Comparison of ENCODE assay signal across 27 mouse cellular contexts in genomic region chr2:119330795-119331194, GRCm38 (mm10). TPM values are rescaled to one million over a fixed set of nuclear protein-coding genes. Genes with fewer than 3 reads are reported as not detected.
A peak's percentile ranks its signal among the peaks of the same experiment; 100 is the strongest.
DNase-seq lines count a peak whose midpoint lies in the region; ATAC-seq and TF ChIP-seq lines count a peak whose summit lies in the region.
"Had no signal": no experiment of that assay in that cellular context is flagged by ENCODE, and none has a peak within 500 bp of the region (broad histone marks: within the 10 kb centered on the region; RNA-seq: fewer than 3 reads in every experiment).

No protein-coding gene starts in this region.

- WGBS in heart, adult 2 months: 73% methylated on average over 8 of the region's 8 CpGs
- 91% methylated on average over 8 of the region's 8 CpGs for WGBS in kidney, embryonic 15.5 days
- 79% methylated on average over 8 of the region's 8 CpGs for WGBS in lung, adult 2 months

- peaks cover 8% of the 10 kb centered on the region for H3K36me3 ChIP-seq in heart, adult 2 months (ENCODE audit: control insufficient read depth, insufficient read depth, low read length)
- no peaks in the 10 kb centered on the region for H3K36me3 ChIP-seq in kidney, embryonic 15.5 days
- H3K36me3 ChIP-seq: embryonic facial prominence, embryonic 12.5 days; intestine, embryonic 15.5 days; limb, embryonic 13.5 days; midbrain, embryonic 12.5 days; neural tube, embryonic 13.5 days had no signal

- peak overlapping the region; percentile 36; the same call in 1 of the 2 replicates for H3K4me3 ChIP-seq in heart, adult 2 months
- no peak overlapping the region for H3K4me3 ChIP-seq in kidney, embryonic 15.5 days (replicated peaks)
- peak overlapping the region; percentile 45 for H3K4me3 ChIP-seq in lung, adult 2 months (replicated peaks; ENCODE audit: extremely low read depth, low read depth, low read length)
- peak overlapping the region; percentile 65 for H3K4me3 ChIP-seq in brown adipose tissue, adult 24 weeks (ENCODE audit: insufficient read depth, low read depth, low read length)
- H3K4me3 ChIP-seq: embryonic facial prominence, embryonic 12.5 days; intestine, embryonic 15.5 days; limb, embryonic 13.5 days; megakaryocyte, embryonic 14.5 days; midbrain, embryonic 12.5 days; myocyte; neural tube, embryonic 13.5 days had no signal

- no peak for ATAC-seq in kidney, embryonic 15.5 days (replicated peaks; ENCODE audit: low FRiP score)
- ATAC-seq: CD4-positive, CD25-positive, alpha-beta regulatory T cell, adult 4 months; forebrain, embryonic 16.5 days; hindbrain, postnatal 0 days; intestine, embryonic 15.5 days had no signal

- no peak for TF ChIP-seq EP300 in heart, adult 2 months (IDR thresholded peaks at IDR 0.05; ENCODE audit: insufficient read depth, low read depth, low read length)

- no peaks in the 10 kb centered on the region for H3K9me3 ChIP-seq in kidney, embryonic 15.5 days (replicated peaks)
- H3K9me3 ChIP-seq: embryonic facial prominence, embryonic 12.5 days; intestine, embryonic 15.5 days; limb, embryonic 13.5 days; megakaryocyte, embryonic 14.5 days; midbrain, embryonic 12.5 days; neural tube, embryonic 13.5 days had no signal

- peaks cover 4% of the 10 kb centered on the region for H3K4me1 ChIP-seq in heart, adult 2 months (ENCODE audit: control insufficient read depth, insufficient read depth, low read length)
- peaks cover 27% of the 10 kb centered on the region for H3K4me1 ChIP-seq in kidney, embryonic 15.5 days
- peaks cover 11% of the 10 kb centered on the region for H3K4me1 ChIP-seq in lung, adult 2 months (ENCODE audit: control insufficient read depth, insufficient read depth, low read length)
- 0 out of 2 replicates have a peak, but pooled peaks cover 6% of the 10 kb centered on the region for H3K4me1 ChIP-seq in brown adipose tissue, adult 24 weeks (ENCODE audit: control insufficient read depth, insufficient read depth, insufficient read length, low read length)

- peak in 1 of 2 experiments; percentile 17 for DNase-seq in heart, adult 2 months
- DNase-seq in heart, postnatal 4 days: no peak
- no peak for DNase-seq in kidney, postnatal 10 days
- DNase-seq in lung, adult 2 months: no peak
- no peak for DNase-seq in lung, postnatal 36 days
- DNase-seq: adrenal gland, postnatal 14 days; cerebellum, adult 11-12 months; cerebellum, adult 9-11 months; embryo, embryonic 11 days; kidney, adult 2 months; kidney, postnatal 4 days; thymus, adult 2 months; thymus, postnatal 36 days had no signal

- TF ChIP-seq CTCF in heart, adult 2 months (IDR thresholded peaks at IDR 0.05): no peak
- no peak for TF ChIP-seq CTCF in lung, adult 2 months (IDR thresholded peaks at IDR 0.05; ENCODE audit: insufficient read depth, low read length)

- 0 out of 2 replicates have a peak overlapping the region, but pooled peaks have one; percentile 8 for H3K4me2 ChIP-seq in kidney, embryonic 15.5 days
- H3K4me2 ChIP-seq: embryonic facial prominence, embryonic 12.5 days; intestine, embryonic 15.5 days; limb, embryonic 13.5 days; midbrain, embryonic 12.5 days; neural tube, embryonic 13.5 days had no signal

- intact Hi-C loops in heart, adult 2 months (cut with DNase I): no loop called here

- no peak for TF ChIP-seq POLR2A in heart, adult 2 months (IDR thresholded peaks at IDR 0.05; ENCODE audit: insufficient read depth, low read depth, low read length)
- TF ChIP-seq POLR2A in lung, adult 2 months (IDR thresholded peaks at IDR 0.05; ENCODE audit: borderline replicate concordance, extremely low read depth, low read depth, low read length): no peak

- peaks cover 2% of the 10 kb centered on the region; the same call in 1 of the 2 replicates for H3K79me2 ChIP-seq in heart, adult 2 months (replicated peaks; ENCODE audit: control insufficient read depth, insufficient read depth, low read length)

- peak overlapping the region; percentile 24 for H3K9ac ChIP-seq in heart, adult 2 months (ENCODE audit: low read depth, low read length)
- H3K9ac ChIP-seq in kidney, embryonic 15.5 days: no peak overlapping the region
- H3K9ac ChIP-seq: embryonic facial prominence, embryonic 12.5 days; intestine, embryonic 15.5 days; limb, embryonic 13.5 days; liver, embryonic 14.5 days; midbrain, embryonic 12.5 days; neural tube, embryonic 13.5 days had no signal

- peaks cover 2% of the 10 kb centered on the region; the same call in 1 of the 2 replicates for H3K27me3 ChIP-seq in heart, adult 2 months (ENCODE audit: control insufficient read depth, insufficient read depth, low read length)
- peaks cover 62% of the 10 kb centered on the region for H3K27me3 ChIP-seq in kidney, embryonic 15.5 days

- H3K27ac ChIP-seq in heart, adult 2 months: peak overlapping the region; percentile 53
- no peak overlapping the region for H3K27ac ChIP-seq in kidney, embryonic 15.5 days
- peak overlapping the region; percentile 26; the same call in 1 of the 2 replicates for H3K27ac ChIP-seq in brown adipose tissue, adult 24 weeks (replicated peaks; ENCODE audit: low read depth, low read length)
- H3K27ac ChIP-seq: embryonic facial prominence, embryonic 12.5 days; hindbrain, postnatal 0 days; intestine, embryonic 15.5 days; limb, embryonic 13.5 days; liver, embryonic 14.5 days; midbrain, embryonic 12.5 days; neural tube, embryonic 13.5 days had no signal

RNA-seq across cellular contexts. Expression of gene Dll4, which starts 5.2 kb away (rescaled TPM):
- total RNA-seq in heart, adult 2 months (2021): 10 to 100 TPM; 13.7 to 15.8 TPM
- 22.0 and 35.8 TPM in 2 replicates for polyA plus RNA-seq in heart, adult 2 months (2012; rRNA removed)
- 10 to 100 TPM; 19.7 to 20.8 TPM for total RNA-seq in heart, postnatal 4 days (2021)
- polyA plus RNA-seq in kidney, embryonic 15.5 days (2015; fragmentation: Nextera tagmentation; extraction: Ambion mirVana): 9.9 and 10.5 TPM in 2 replicates
- 114 TPM in 2 replicates for polyA plus RNA-seq in lung, adult 2 months (2012; rRNA removed)
- 3.2 and 5.8 TPM in 2 replicates for polyA plus RNA-seq in brown adipose tissue, adult 24 weeks (2012; ENCODE audit: insufficient read depth, insufficient read length, missing spikeins)
- polyA plus RNA-seq: CD4-positive, CD25-positive, alpha-beta regulatory T cell, adult 4 months; myocyte had no signal

RNA-seq across cellular contexts. Expression of gene Chac1, which starts 20.2 kb away (rescaled TPM):
- total RNA-seq in heart, adult 2 months (2021): 10 to 100 TPM in 1 of 2 experiments, 1 to 10 TPM in 1; 5.6 to 13.7 TPM
- polyA plus RNA-seq in heart, adult 2 months (2012; rRNA removed): 6.2 and 8.1 TPM in 2 replicates
- under 1 TPM; 0.43 to 0.81 TPM for total RNA-seq in heart, postnatal 4 days (2021)
- 0.91 and 0.98 TPM in 2 replicates for polyA plus RNA-seq in kidney, embryonic 15.5 days (2015; fragmentation: Nextera tagmentation; extraction: Ambion mirVana)
- 9.2 and 10.7 TPM in 2 replicates for polyA plus RNA-seq in lung, adult 2 months (2012; rRNA removed)
- polyA plus RNA-seq in brown adipose tissue, adult 24 weeks (2012; ENCODE audit: insufficient read depth, insufficient read length, missing spikeins): 2.1 and 2.3 TPM in 2 replicates
- polyA plus RNA-seq: CD4-positive, CD25-positive, alpha-beta regulatory T cell, adult 4 months had no signal

RNA-seq across cellular contexts. Expression of gene Vps18, which starts 42.3 kb away (rescaled TPM):
- 10 to 100 TPM; 12.2 TPM for total RNA-seq in heart, adult 2 months (2021)
- 10.2 and 12.6 TPM in 2 replicates for polyA plus RNA-seq in heart, adult 2 months (2012; rRNA removed)
- total RNA-seq in heart, postnatal 4 days (2021): 10 to 100 TPM; 13.9 to 14.0 TPM
- polyA plus RNA-seq in kidney, embryonic 15.5 days (2015; fragmentation: Nextera tagmentation; extraction: Ambion mirVana): 17.6 and 19.6 TPM in 2 replicates
- polyA plus RNA-seq in lung, adult 2 months (2012; rRNA removed): 24.1 and 25.9 TPM in 2 replicates
- 3.6 and 4.8 TPM in 2 replicates for polyA plus RNA-seq in brown adipose tissue, adult 24 weeks (2012; ENCODE audit: insufficient read depth, insufficient read length, missing spikeins)

RNA-seq across cellular contexts. Expression of gene Rhov, which starts 59.7 kb away (rescaled TPM):
- total RNA-seq in heart, adult 2 months (2021): not detected
- 0.12 TPM in 1 of 2 replicates, not detected in the other for polyA plus RNA-seq in heart, adult 2 months (2012; rRNA removed)
- total RNA-seq in heart, postnatal 4 days (2021): not detected
- polyA plus RNA-seq in kidney, embryonic 15.5 days (2015; fragmentation: Nextera tagmentation; extraction: Ambion mirVana): 0.72 and 1.1 TPM in 2 replicates
- 1.6 and 3.0 TPM in 2 replicates for polyA plus RNA-seq in lung, adult 2 months (2012; rRNA removed)
- not detected in 2 replicates for polyA plus RNA-seq in brown adipose tissue, adult 24 weeks (2012; ENCODE audit: insufficient read depth, insufficient read length, missing spikeins)
- total RNA-seq: adrenal gland, postnatal 14 days; gastrocnemius, adult 8-10 months had no signal
- polyA plus RNA-seq: CD4-positive, CD25-positive, alpha-beta regulatory T cell, adult 4 months had no signal
